In the genomic region with DNA sequence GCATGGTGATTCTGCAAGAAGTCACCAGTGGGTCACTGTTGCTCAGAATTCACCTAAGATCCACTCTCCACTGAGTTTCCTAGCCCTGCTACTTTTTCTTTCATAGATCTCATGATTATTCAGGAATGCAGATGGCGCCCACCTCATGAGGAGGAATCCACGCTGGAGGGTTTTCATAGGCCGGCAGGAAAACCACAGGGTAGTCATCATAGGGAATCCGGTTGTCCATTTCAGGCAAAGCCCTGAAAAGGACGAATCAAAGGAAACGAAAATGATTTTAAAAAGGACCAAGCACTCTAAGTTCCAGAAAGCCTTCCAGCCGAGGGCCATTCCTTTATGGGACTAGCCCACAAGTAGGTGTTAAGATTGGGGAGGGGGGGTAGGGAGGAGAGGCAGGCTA, we compare ENCODE assay signal across 8 mouse cellular contexts. TPM values are rescaled to one million over a fixed set of nuclear protein-coding genes. Genes with fewer than 3 reads are reported as not detected.
A peak's percentile ranks its signal among the peaks of the same experiment; 100 is the strongest.
DNase-seq lines count a peak whose midpoint lies in the region; ATAC-seq and TF ChIP-seq lines count a peak whose summit lies in the region.

No protein-coding gene starts in this region.

- peaks cover 10% of the 10 kb centered on the region for H3K27me3 ChIP-seq in embryonic facial prominence, embryonic 13.5 days
- no peaks in the 10 kb centered on the region for H3K27me3 ChIP-seq in limb, embryonic 14.5 days (ENCODE audit: control insufficient read depth, insufficient read depth, low read length)
- no peaks in the 10 kb centered on the region for H3K27me3 ChIP-seq in stomach, embryonic 16.5 days (ENCODE audit: control insufficient read depth, insufficient read depth, low read length)

- H3K4me3 ChIP-seq in embryonic facial prominence, embryonic 13.5 days = peak overlapping the region; percentile 59
- H3K4me3 ChIP-seq in limb, embryonic 14.5 days (replicated peaks; ENCODE audit: low read length) = peak overlapping the region; percentile 53
- H3K4me3 ChIP-seq in stomach, embryonic 16.5 days (replicated peaks; ENCODE audit: low read length) = peak overlapping the region; percentile 55

- peaks cover 13% of the 10 kb centered on the region for H3K36me3 ChIP-seq in embryonic facial prominence, embryonic 13.5 days
- H3K36me3 ChIP-seq in limb, embryonic 14.5 days (ENCODE audit: control insufficient read depth, insufficient read depth, low read length) = peaks cover 8% of the 10 kb centered on the region
- no peaks in the 10 kb centered on the region for H3K36me3 ChIP-seq in stomach, embryonic 16.5 days (ENCODE audit: control insufficient read depth, insufficient read depth, low read length)

- peak overlapping the region; percentile 58 for H3K4me2 ChIP-seq in embryonic facial prominence, embryonic 13.5 days
- peak overlapping the region; percentile 63 for H3K4me2 ChIP-seq in limb, embryonic 14.5 days (replicated peaks; ENCODE audit: low read depth, low read length, severe bottlenecking)
- H3K4me2 ChIP-seq in stomach, embryonic 16.5 days (ENCODE audit: low read depth, low read length) = peak overlapping the region; percentile 62

- H3K27ac ChIP-seq in embryonic facial prominence, embryonic 13.5 days = no peak overlapping the region
- H3K27ac ChIP-seq in limb, embryonic 14.5 days (replicated peaks; ENCODE audit: low read depth, low read length) = no peak overlapping the region
- H3K27ac ChIP-seq in stomach, embryonic 16.5 days (ENCODE audit: low read length) = no peak overlapping the region

- DNase-seq in adrenal gland, postnatal 14 days = peak; percentile 6
- DNase-seq in adrenal gland, postnatal 4 days (ENCODE audit: low spot score in 2 of 2) = no peak
- DNase-seq in 3T3-L1 (ENCODE audit: low read depth, low spot score) = peak; percentile 59
- DNase-seq in limb, embryonic 14.5 days (ENCODE audit: low spot score) = no peak
- DNase-seq in layer of hippocampus, adult 9-10 months (ENCODE audit: low spot score) = no peak
- no peak for DNase-seq in adrenal gland, adult 8-10 months

- peak overlapping the region; percentile 76 for H3K9ac ChIP-seq in embryonic facial prominence, embryonic 13.5 days
- peak overlapping the region; percentile 66 for H3K9ac ChIP-seq in limb, embryonic 14.5 days (ENCODE audit: low read depth, low read length, severe bottlenecking)
- peak overlapping the region; percentile 77 for H3K9ac ChIP-seq in stomach, embryonic 16.5 days (ENCODE audit: low read length)

- H3K4me1 ChIP-seq in embryonic facial prominence, embryonic 13.5 days = no peaks in the 10 kb centered on the region; the same call in 1 of the 2 replicates
- H3K4me1 ChIP-seq in limb, embryonic 14.5 days (ENCODE audit: control insufficient read depth, insufficient read depth, low read length) = no peaks in the 10 kb centered on the region
- H3K4me1 ChIP-seq in stomach, embryonic 16.5 days (ENCODE audit: control insufficient read depth, insufficient read depth, low read length) = no peaks in the 10 kb centered on the region

- WGBS in embryonic facial prominence, embryonic 13.5 days = 45% methylated on average over 7 of the region's 7 CpGs
- 32% methylated on average over 7 of the region's 7 CpGs for WGBS in limb, embryonic 14.5 days
- WGBS in stomach, embryonic 16.5 days = 33% methylated on average over 7 of the region's 7 CpGs

- H3K9me3 ChIP-seq in embryonic facial prominence, embryonic 13.5 days = no peaks in the 10 kb centered on the region
- H3K9me3 ChIP-seq in limb, embryonic 14.5 days (ENCODE audit: control insufficient read depth, low read length) = no peaks in the 10 kb centered on the region
- H3K9me3 ChIP-seq in stomach, embryonic 16.5 days (replicated peaks; ENCODE audit: control insufficient read depth, low read length) = no peaks in the 10 kb centered on the region

- no peak for TF ChIP-seq POLR2A in limb, embryonic 14.5 days (IDR thresholded peaks at IDR 0.05; ENCODE audit: borderline replicate concordance, extremely low read depth, insufficient read depth, insufficient read length)

- ATAC-seq in embryonic facial prominence, embryonic 13.5 days (ENCODE audit: insufficient number of reproducible peaks, insufficient read depth, low FRiP score, low TSS enrichment, low read depth) = no peak
- ATAC-seq in limb, embryonic 14.5 days (ENCODE audit: low FRiP score, low read depth) = no peak
- ATAC-seq in stomach, embryonic 16.5 days (ENCODE audit: insufficient read depth, low FRiP score) = no peak

RNA-seq across cellular contexts. Expression of gene Kif4, which starts 0.4 kb away (rescaled TPM):
- 6.1 and 6.5 TPM in 2 replicates for total RNA-seq in adrenal gland, postnatal 14 days (2021)
- 10 to 100 TPM; 13.2 to 16.4 TPM for total RNA-seq in adrenal gland, postnatal 4 days (2021)
- 27.1 and 27.9 TPM in 2 replicates for polyA plus RNA-seq in embryonic facial prominence, embryonic 13.5 days (2015; fragmentation: Nextera tagmentation; extraction: Ambion mirVana)
- 10.9 and 17.6 TPM in 2 replicates for polyA plus RNA-seq in limb, embryonic 14.5 days (2012; rRNA removed)
- 21.1 and 24.8 TPM in 2 replicates for polyA plus RNA-seq in limb, embryonic 14.5 days (2014; fragmentation: Nextera tagmentation; extraction: Ambion mirVana)
- polyA plus RNA-seq in stomach, embryonic 16.5 days (2015; fragmentation: Nextera tagmentation; extraction: Ambion mirVana) = 22.8 and 25.5 TPM in 2 replicates
- 1 to 10 TPM in 1 of 4 experiments, under 1 TPM in 3; 0.55 to 1.0 (median 0.87) TPM for total RNA-seq in adrenal gland, adult 8-10 months (2022)

RNA-seq across cellular contexts. Expression of gene Pdzd11, which starts 1.2 kb away (rescaled TPM):
- 42.6 and 46.3 TPM in 2 replicates for total RNA-seq in adrenal gland, postnatal 14 days (2021)
- total RNA-seq in adrenal gland, postnatal 4 days (2021) = 10 to 100 TPM; 35.7 to 41.8 TPM
- polyA plus RNA-seq in embryonic facial prominence, embryonic 13.5 days (2015; fragmentation: Nextera tagmentation; extraction: Ambion mirVana) = 117 and 133 TPM in 2 replicates
- 45.6 and 57.3 TPM in 2 replicates for polyA plus RNA-seq in limb, embryonic 14.5 days (2012; rRNA removed)
- polyA plus RNA-seq in limb, embryonic 14.5 days (2014; fragmentation: Nextera tagmentation; extraction: Ambion mirVana) = 112 and 119 TPM in 2 replicates
- polyA plus RNA-seq in stomach, embryonic 16.5 days (2015; fragmentation: Nextera tagmentation; extraction: Ambion mirVana) = 80.1 and 93.6 TPM in 2 replicates
- total RNA-seq in adrenal gland, adult 8-10 months (2022) = 10 to 100 TPM; 45.6 to 56.9 (median 47.4) TPM

RNA-seq across cellular contexts. Expression of gene Arr3, which starts 19.8 kb away (rescaled TPM):
- total RNA-seq in adrenal gland, postnatal 14 days (2021) = not detected in 2 replicates
- total RNA-seq in adrenal gland, postnatal 4 days (2021) = not detected
- polyA plus RNA-seq in embryonic facial prominence, embryonic 13.5 days (2015; fragmentation: Nextera tagmentation; extraction: Ambion mirVana) = not detected in 2 replicates
- polyA plus RNA-seq in limb, embryonic 14.5 days (2012; rRNA removed) = not detected in 2 replicates
- not detected in 2 replicates for polyA plus RNA-seq in limb, embryonic 14.5 days (2014; fragmentation: Nextera tagmentation; extraction: Ambion mirVana)
- not detected in 2 replicates for polyA plus RNA-seq in stomach, embryonic 16.5 days (2015; fragmentation: Nextera tagmentation; extraction: Ambion mirVana)
- total RNA-seq in adrenal gland, adult 8-10 months (2022) = not detected

RNA-seq across cellular contexts. Expression of gene P2ry4, which starts 30.5 kb away (rescaled TPM):
- total RNA-seq in adrenal gland, postnatal 14 days (2021) = 0.11 and 1.7 TPM in 2 replicates
- under 1 TPM in 1 of 2 experiments, not detected in 1; 0.23 TPM for total RNA-seq in adrenal gland, postnatal 4 days (2021)
- not detected in 2 replicates for polyA plus RNA-seq in embryonic facial prominence, embryonic 13.5 days (2015; fragmentation: Nextera tagmentation; extraction: Ambion mirVana)
- 0.03 and 0.04 TPM in 2 replicates for polyA plus RNA-seq in limb, embryonic 14.5 days (2012; rRNA removed)
- polyA plus RNA-seq in limb, embryonic 14.5 days (2014; fragmentation: Nextera tagmentation; extraction: Ambion mirVana) = 0.06 TPM in 1 of 2 replicates, not detected in the other
- polyA plus RNA-seq in stomach, embryonic 16.5 days (2015; fragmentation: Nextera tagmentation; extraction: Ambion mirVana) = 0.27 and 0.41 TPM in 2 replicates
- under 1 TPM in 2 of 4 experiments, not detected in 2; 0.05 to 0.07 TPM for total RNA-seq in adrenal gland, adult 8-10 months (2022)

RNA-seq across cellular contexts. Expression of gene Awat1, which starts 53.1 kb away (rescaled TPM):
- not detected in 2 replicates for total RNA-seq in adrenal gland, postnatal 14 days (2021)
- not detected for total RNA-seq in adrenal gland, postnatal 4 days (2021)
- not detected in 2 replicates for polyA plus RNA-seq in embryonic facial prominence, embryonic 13.5 days (2015; fragmentation: Nextera tagmentation; extraction: Ambion mirVana)
- polyA plus RNA-seq in limb, embryonic 14.5 days (2012; rRNA removed) = not detected in 2 replicates
- polyA plus RNA-seq in limb, embryonic 14.5 days (2014; fragmentation: Nextera tagmentation; extraction: Ambion mirVana) = not detected in 2 replicates
- not detected in 2 replicates for polyA plus RNA-seq in stomach, embryonic 16.5 days (2015; fragmentation: Nextera tagmentation; extraction: Ambion mirVana)
- total RNA-seq in adrenal gland, adult 8-10 months (2022) = not detected

Comparison
In these comparisons a context has a peak if more than half of its experiments do, and no peak if none do; other contexts are left out.
1. DNase-seq: peak in adrenal gland, postnatal 14 days (single experiment) and 3T3-L1 (single experiment); none in adrenal gland, postnatal 4 days (0 of 2), limb, embryonic 14.5 days (single experiment), layer of hippocampus, adult 9-10 months (single experiment) and adrenal gland, adult 8-10 months (single experiment).
2. Peak in every context shown above with its lines, with median percentiles within 50 percentile points of each other: H3K4me2 ChIP-seq, H3K4me3 ChIP-seq and H3K9ac ChIP-seq.